Mouse (Mus musculus): ENCODE measurements around the gene Syngr2.
"Not testable (repeated sequence)": the region's sequence is repeated elsewhere in the genome, so short reads cannot be mapped to it uniquely, and the experiment has no call there.

The Syngr2 gene

DNA sequence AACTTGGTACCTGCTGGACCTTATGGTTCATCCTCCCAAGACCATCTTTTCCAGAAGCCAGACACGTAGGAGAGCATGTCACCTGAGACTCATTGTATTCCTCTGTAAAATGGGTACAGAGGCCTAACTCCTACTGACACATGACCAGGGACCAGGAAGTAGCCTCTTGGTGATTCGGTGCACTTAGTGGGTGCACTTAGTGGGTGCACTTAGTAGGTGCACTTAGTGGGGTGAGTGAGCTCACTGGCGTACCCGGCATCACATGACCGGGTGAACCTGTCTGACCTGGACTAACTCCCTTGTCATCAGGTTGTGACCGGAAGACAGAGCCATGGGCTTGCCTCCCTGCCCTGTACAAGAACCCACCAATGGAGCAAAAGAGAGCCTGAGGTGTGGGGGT, 2.7 kb upstream of the Syngr2 start:
- DNase-seq (ENCODE audit: extremely low read depth, low read depth, low spot score) = no peak

- DNase-seq (ENCODE audit: extremely low read depth, low read depth, low spot score) = no peak
Observed at GRCm38 (mm10) chr11:117810401-117811046, 1.1 kb downstream of the Syngr2 start.

DNA sequence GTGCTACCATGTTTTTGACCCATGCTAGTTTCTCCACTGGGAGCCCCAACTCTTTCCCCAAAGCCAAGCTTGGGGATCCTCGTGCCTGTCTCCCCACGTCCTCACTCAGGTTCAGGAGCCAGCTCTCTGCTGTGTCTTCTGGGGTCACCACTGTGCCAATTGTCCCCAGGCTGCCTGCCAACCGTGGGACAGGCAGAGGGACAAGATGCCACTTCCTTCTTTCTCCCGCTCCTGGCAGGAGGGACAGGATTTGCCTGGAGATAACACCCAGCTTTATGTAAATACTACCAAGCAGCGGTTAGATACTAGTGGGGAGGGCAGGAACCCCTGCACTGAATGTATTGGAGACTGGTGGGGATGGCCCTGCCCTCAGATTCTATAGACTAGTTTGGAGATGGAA, 4.4 kb downstream of the Syngr2 start:
- no peak for DNase-seq (ENCODE audit: extremely low read depth, low read depth, low spot score)

DNA sequence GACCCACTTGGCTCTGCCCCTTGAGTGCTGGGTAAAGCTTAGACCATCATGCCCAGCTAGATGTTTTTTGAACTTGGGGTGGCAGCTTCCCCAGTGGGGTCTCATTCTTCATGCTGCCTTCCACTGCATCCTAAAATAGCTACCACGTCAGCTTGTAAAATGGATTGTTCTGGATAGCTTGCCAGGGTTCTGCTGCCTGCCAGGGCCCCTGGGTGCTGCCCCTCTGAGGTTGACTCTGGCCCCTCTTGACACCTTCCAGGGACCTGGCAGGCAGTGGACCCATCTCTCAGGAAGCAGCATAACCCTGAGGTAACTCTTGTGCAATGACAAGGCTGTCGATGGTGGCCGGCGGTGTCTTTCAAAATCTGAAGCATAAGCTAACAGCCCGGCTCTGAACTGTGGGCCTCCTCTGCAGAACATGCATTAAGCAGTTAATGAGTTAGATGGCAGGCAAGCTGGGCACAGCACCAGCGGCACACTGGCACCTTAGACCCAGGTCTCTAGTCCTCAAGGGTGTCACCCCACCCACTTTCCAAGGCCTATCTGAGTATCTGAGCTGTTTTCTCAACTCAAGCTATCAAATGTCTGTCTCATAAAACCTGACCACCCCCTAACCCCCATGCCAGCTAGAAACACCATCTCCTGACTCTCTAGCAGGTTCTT, 5.4 kb downstream of the Syngr2 start:
- DNase-seq (ENCODE audit: extremely low read depth, low read depth, low spot score) = no peak

GRCm38 (mm10) chr11:117815850-117816249, 6.4 kb downstream of the Syngr2 start:
- DNase-seq (ENCODE audit: extremely low read depth, low read depth, low spot score) = not testable (repeated sequence)

- no peak for DNase-seq (ENCODE audit: extremely low read depth, low read depth, low spot score)
Observed at GRCm38 (mm10) chr11:117816389-117816996, 7.0 kb downstream of the Syngr2 start.

DNA sequence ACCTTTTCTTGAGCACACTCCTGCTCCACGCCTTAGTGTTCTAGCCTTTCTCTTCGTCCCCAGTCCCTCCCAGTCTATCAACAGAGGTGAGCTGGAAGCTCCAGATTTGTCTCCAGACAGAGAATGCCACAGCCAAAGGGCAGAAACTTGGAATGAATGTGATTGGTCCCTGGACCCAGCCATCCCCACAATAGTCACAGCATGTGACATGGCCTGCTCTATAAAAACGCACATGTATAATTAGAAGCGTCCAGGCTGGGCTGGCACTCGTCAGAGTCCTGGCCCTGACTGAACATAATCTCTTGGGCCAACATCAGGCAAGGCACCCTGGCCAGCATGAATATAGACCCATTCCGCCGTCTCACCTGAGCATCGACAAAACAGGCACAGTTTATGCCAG, 9.6 kb downstream of the Syngr2 start:
- DNase-seq (ENCODE audit: extremely low read depth, low read depth, low spot score) = no peak

GRCm38 (mm10) chr11:117820173-117820572, 10.7 kb downstream of the Syngr2 start:
- DNase-seq (ENCODE audit: extremely low read depth, low read depth, low spot score) = no peak

GRCm38 (mm10) chr11:117821868-117822267, 12.4 kb downstream of the Syngr2 start:
- no peak for DNase-seq (ENCODE audit: extremely low read depth, low read depth, low spot score)

GRCm38 (mm10) chr11:117822728-117823241, 13.3 kb downstream of the Syngr2 start:
- DNase-seq (ENCODE audit: extremely low read depth, low read depth, low spot score) = no peak

DNA sequence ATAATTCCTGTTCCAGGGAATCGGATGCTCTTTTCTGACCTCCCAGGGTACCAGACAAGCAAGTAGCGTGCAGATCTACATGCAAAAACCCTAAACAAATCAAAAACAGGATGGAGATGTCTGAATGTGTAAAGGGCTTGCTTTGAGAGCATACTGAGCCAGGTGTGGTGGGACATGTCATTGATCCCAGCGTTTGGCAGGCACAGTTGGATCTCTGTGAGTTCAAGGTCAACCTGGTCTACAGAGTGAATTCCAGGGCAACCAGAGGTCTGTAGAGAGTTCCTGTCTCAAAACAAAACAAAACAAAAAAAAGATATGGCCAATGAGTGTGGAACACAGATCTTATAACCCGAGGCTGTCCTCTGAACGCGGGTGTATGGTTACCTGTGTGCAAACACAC, 13.9 kb downstream of the Syngr2 start:
- DNase-seq (ENCODE audit: extremely low read depth, low read depth, low spot score) = no peak

GRCm38 (mm10) chr11:117824060-117824969, 14.8 kb downstream of the Syngr2 start:
- DNase-seq (ENCODE audit: extremely low read depth, low read depth, low spot score) = peak; percentile 71

GRCm38 (mm10) chr11:117825333-117826101, 16.0 kb downstream of the Syngr2 start, which contains the start of the genes Afmid and Tk1:
Gene Afmid (plus strand): TSS chr11:117825924.
Gene Tk1 (minus strand): TSS chr11:117826092.
- DNase-seq (ENCODE audit: extremely low read depth, low read depth, low spot score) = peak; percentile 95

DNA sequence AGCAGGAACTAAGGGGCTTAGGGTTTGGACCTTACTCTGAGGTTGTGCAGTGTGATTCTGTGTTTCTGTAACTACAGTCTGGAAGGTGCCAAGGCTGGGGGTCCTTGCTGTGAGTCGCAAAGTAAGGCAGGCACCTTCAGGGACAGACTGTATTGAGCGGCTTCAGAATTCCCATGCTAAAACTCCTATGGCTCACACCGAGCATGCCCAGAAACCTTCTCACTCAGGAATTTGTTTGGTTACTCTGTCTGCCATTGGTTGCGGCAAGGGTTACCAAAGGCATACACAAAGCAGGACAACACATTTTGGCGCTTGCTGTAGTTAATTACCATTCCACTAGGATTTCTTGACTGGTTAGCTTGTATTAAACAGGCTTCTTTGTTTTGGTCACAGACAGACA, 16.7 kb downstream of the Syngr2 start:
- no peak for DNase-seq (ENCODE audit: extremely low read depth, low read depth, low spot score)

GRCm38 (mm10) chr11:117826916-117827315, 17.4 kb downstream of the Syngr2 start:
- DNase-seq (ENCODE audit: extremely low read depth, low read depth, low spot score) = no peak

DNA sequence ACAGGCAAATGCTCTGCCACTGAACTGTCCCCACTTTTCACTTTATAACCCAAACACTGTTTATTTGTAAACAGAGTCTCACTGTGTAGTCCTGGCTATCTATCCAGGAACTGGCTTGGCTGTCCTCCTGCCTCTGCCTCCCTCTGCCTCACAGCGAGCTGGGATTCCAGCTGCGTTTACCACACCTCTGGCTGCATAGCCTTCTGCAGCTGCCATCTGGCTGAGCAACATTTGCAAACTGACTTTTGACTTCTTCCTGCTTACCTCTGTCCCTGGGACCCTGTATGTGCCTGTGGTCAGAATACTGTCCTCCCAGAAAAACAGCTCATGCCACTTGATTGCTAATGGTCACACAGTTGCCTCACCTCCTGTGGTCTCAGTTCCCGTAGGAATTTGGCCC, 17.9 kb downstream of the Syngr2 start:
- no peak for DNase-seq (ENCODE audit: extremely low read depth, low read depth, low spot score)

DNA sequence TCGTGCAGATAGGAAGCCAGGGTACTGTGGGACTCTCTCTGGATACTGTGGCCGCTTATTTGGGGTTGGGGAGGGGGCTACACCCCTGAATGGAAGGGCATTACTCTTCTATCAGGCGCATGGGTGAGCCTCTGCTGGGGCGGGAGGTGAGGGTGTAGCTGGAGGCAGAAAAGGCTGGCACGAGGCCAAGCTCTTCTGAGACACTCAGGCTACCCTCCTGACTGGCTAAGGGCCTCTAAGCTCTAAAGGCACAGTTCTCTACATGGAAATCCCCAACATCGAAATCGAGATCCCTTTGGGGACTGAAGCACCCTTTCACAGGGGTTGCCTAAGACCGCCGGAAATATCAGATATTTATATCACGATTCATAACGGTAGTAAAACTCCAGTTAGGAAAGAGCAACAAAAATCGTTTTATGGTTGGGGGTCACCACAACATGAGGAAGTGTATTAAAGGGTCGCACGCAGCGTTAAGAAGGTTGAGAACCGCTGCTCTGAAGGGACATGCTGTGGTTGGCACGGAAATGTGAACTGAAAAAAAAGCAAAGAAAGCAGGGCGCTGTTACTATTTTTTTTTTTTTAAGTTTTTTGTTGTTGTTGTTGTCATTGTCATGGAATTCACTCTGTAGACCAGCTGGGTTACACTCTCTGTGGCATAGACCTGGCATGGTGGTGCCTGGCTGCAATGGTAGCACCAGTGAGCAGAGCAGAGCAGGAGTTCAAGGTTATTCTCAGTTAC, 18.9 kb downstream of the Syngr2 start:
- no peak for DNase-seq (ENCODE audit: extremely low read depth, low read depth, low spot score)

DNA sequence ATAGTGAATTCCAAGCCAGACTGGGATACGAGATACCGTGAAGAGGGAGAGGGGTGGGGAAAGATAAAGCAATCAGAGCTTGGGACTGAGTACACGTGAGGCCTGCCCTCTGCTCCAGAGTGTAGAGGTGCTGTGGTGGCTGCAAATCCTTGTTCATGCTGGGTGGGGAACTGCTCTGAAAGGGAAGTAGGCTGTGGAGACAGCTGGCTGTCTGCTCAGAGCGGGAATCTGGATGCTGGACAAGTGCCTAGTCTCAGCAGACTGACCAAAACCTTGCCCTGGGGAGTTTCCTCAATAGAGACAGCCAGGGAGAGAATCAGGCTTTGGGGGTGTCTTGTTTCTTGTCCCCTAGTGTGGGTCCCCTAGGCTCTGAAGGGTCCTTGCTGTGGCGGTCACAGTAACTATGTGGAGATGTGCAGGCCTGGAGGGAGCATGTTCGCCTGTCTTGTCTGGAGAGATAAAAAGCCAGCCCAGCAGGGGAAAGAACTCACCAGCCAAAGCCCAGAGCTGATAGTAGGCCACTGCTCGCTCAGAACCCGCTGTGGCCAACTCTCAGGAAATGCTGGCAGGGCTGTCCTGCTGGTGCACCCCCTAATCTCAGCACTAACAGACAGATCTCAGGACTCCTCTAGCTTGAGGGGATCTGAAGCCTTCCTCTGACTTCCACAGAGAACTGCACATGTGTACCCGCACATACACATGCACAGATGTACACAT, 19.6 kb downstream of the Syngr2 start:
- no peak for DNase-seq (ENCODE audit: extremely low read depth, low read depth, low spot score)

GRCm38 (mm10) chr11:117829671-117830215, 20.3 kb downstream of the Syngr2 start:
- no peak for DNase-seq (ENCODE audit: extremely low read depth, low read depth, low spot score)
